Mouse (Mus musculus) cerebellum, postnatal 25 days (tissue): ENCODE data around the gene Nox4.
A peak's percentile ranks its signal among the peaks of the same experiment; 100 is the strongest.

Experiments
- DNase-seq, 2 experiments: peaks; one replicate each; pipeline ENCODE4 v3.0.0; 2021; ENCODE audit warnings: mixed read lengths in 2 of 2

Gene Nox4

GRCm38 (mm10) chr7:87245856-87246579 is at the start of gene Nox4:
TSS of gene Nox4 (plus strand) at chr7:87246096.
- DNase-seq = no peak

- no peak for DNase-seq
Measured at GRCm38 (mm10) chr7:87204751-87205150, 41.1 kb upstream of the Nox4 start.

GRCm38 (mm10) chr7:87221712-87222111 is 24.2 kb upstream of the Nox4 start:
- no peak for DNase-seq

- no peak for DNase-seq
Measured at GRCm38 (mm10) chr7:87222751-87223150, 23.1 kb upstream of the Nox4 start.

- DNase-seq = no peak
Measured at GRCm38 (mm10) chr7:87225617-87226016, 20.3 kb upstream of the Nox4 start.

- no peak for DNase-seq
Measured at GRCm38 (mm10) chr7:87227051-87227948, 18.6 kb upstream of the Nox4 start.

- no peak for DNase-seq
Measured at GRCm38 (mm10) chr7:87229502-87229901, 16.4 kb upstream of the Nox4 start.

- DNase-seq = no peak
Measured at GRCm38 (mm10) chr7:87241139-87241538, 4.8 kb upstream of the Nox4 start.

GRCm38 (mm10) chr7:87246580-87246934 is 661 bp downstream of the Nox4 start:
- peak; percentile 3 for DNase-seq

GRCm38 (mm10) chr7:87246940-87247339 is 1.0 kb downstream of the Nox4 start:
- no peak for DNase-seq

- no peak for DNase-seq
Measured at GRCm38 (mm10) chr7:87247926-87248325, 2.0 kb downstream of the Nox4 start.

GRCm38 (mm10) chr7:87252071-87252470 is 6.2 kb downstream of the Nox4 start:
- no peak for DNase-seq

GRCm38 (mm10) chr7:87277225-87277624 is 31.3 kb downstream of the Nox4 start:
- DNase-seq = peak in 1 of 2 experiments; percentile 10

GRCm38 (mm10) chr7:87303726-87304315 is 57.9 kb downstream of the Nox4 start:
- DNase-seq = no peak

GRCm38 (mm10) chr7:87321571-87321970 is 75.7 kb downstream of the Nox4 start:
- no peak for DNase-seq

GRCm38 (mm10) chr7:87322085-87322484 is 76.2 kb downstream of the Nox4 start:
- no peak for DNase-seq

GRCm38 (mm10) chr7:87330782-87331558 is 85.1 kb downstream of the Nox4 start:
- DNase-seq = no peak

GRCm38 (mm10) chr7:87345598-87345997 is 99.7 kb downstream of the Nox4 start:
- no peak for DNase-seq

GRCm38 (mm10) chr7:87352818-87353217 is 106.9 kb downstream of the Nox4 start:
- no peak for DNase-seq

GRCm38 (mm10) chr7:87367834-87368233 is 121.9 kb downstream of the Nox4 start:
- no peak for DNase-seq

GRCm38 (mm10) chr7:87369131-87369530 is 123.2 kb downstream of the Nox4 start:
- no peak for DNase-seq

- no peak for DNase-seq
Measured at GRCm38 (mm10) chr7:87370789-87371188, 124.9 kb downstream of the Nox4 start.

- DNase-seq = no peak
Measured at GRCm38 (mm10) chr7:87371316-87371715, 125.4 kb downstream of the Nox4 start.
